Mouse (Mus musculus): ENCODE results near the gene Naa11. TPM values are rescaled to one million over a fixed set of nuclear protein-coding genes. Genes with fewer than 3 reads are reported as not detected.

The Naa11 gene
- total RNA-seq (2012; rRNA removed) (not detected in 2 replicates), total RNA-seq (2014; rRNA removed) (not detected in 2 replicates), polyA plus RNA-seq (2012; ENCODE audit: insufficient read length, low read depth) (not detected in 2 replicates)

- no peak for TF ChIP-seq SIN3A (IDR thresholded peaks at IDR 0.05; ENCODE audit: low read length)
- no peak for TF ChIP-seq NRF1 (IDR thresholded peaks at IDR 0.05; ENCODE audit: low read depth, low read length)
- TF ChIP-seq TBP (conservative IDR thresholded peaks at IDR 0.05; ENCODE audit: low read depth, low read length): no peak
- no peak for TF ChIP-seq ZMIZ1 (IDR thresholded peaks at IDR 0.05; ENCODE audit: low read depth, low read length)
- no peak for TF ChIP-seq POLR2AphosphoS2 (IDR thresholded peaks at IDR 0.05; ENCODE audit: low read depth, low read length)
- TF ChIP-seq EP300 (IDR thresholded peaks at IDR 0.05; ENCODE audit: low read length): no peak
- Histone ChIP-seq H3K4me2 (ENCODE audit: insufficient read depth, low read depth, poor library complexity, severe bottlenecking) (no peak within 1 kb of the TSS), H3K79me2 (replicated peaks; ENCODE audit: control insufficient read depth, extremely low read depth, insufficient read depth, poor library complexity, severe bottlenecking) (no peaks in the 10 kb centered on the region), H3K36me3 (replicated peaks in 1 of 2; ENCODE audit: control insufficient read depth in 1 of 2, insufficient read depth in 1 of 2, low read length in 1 of 2) (no peaks in the 10 kb centered on the region), H3K4me1 (ENCODE audit: control insufficient read depth in 1 of 2, insufficient read depth in 2 of 2) (peaks cover 0 to 11% of the 10 kb centered on the region in 2 experiments; a peak in 3 of 4 replicates), H3K9ac (ENCODE audit: insufficient read depth, low read depth) (no peak within 1 kb of the TSS), H3K9me3 (replicated peaks; ENCODE audit: low read length) (no peaks in the 10 kb centered on the region), H3K27ac (ENCODE audit: insufficient read depth, low read depth) (no peak within 1 kb of the TSS), H3K27me3 (replicated peaks) (no peaks in the 10 kb centered on the region), H3K4me3 (replicated peaks in 1 of 3; ENCODE audit: low read depth in 2 of 3, low read length in 2 of 3, poor library complexity in 1 of 3) (no peak within 1 kb of the TSS)
- in situ Hi-C loops (cut with MboI; ENCODE audit: low pct_ligation_motif_present, low pct_unique_long_range_greater_than_20kb, low sequenced_read_pairs): no loop called here
- dilution Hi-C loops (cut with MboI; ENCODE audit: extremely low pct_ligation_motif_present, extremely low pct_unique_long_range_greater_than_20kb, low sequenced_read_pairs): no loop called here
- DNase-seq (ENCODE audit: extremely low read depth): no peak
Observed at GRCm38 (mm10) chr5:97392160-97392559, at the start of gene Naa11. TSS of gene Naa11 (minus strand) at chr5:97392379.

DNA sequence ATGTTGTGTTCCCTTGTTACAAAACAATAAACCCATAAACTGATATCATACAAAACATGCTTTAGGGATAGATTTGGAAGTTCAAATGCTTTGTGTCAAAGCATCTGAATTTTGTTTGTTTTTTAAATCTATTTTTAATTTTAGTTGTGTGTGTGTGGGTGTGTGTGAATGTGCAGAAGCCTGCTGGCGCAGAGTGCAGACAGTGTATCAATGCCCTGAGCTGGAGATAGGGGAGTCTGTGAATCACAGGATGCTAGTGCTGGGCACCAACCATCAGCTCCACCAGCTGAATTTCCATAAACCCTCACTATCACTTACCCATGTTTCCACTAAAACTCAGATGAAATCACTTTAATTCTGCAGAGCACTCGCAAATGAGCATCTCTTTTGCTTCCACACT is 40.3 kb upstream of the Naa11 start:
- H3K9ac ChIP-seq (ENCODE audit: insufficient read depth, low read depth): no peak overlapping the region
- TF ChIP-seq TCF12 (IDR thresholded peaks at IDR 0.05; ENCODE audit: low read depth, low read length) (no peak), SMC3 (IDR thresholded peaks at IDR 0.05; ENCODE audit: low read depth, low read length) (no peak), MAFK (IDR thresholded peaks at IDR 0.05; ENCODE audit: insufficient replicate concordance, low read length) (no peak), RCOR1 (conservative IDR thresholded peaks at IDR 0.05; ENCODE audit: low read depth, low read length) (no peak), TBP (conservative IDR thresholded peaks at IDR 0.05; ENCODE audit: low read depth, low read length) (no peak), POLR2A (IDR thresholded peaks at IDR 0.05; ENCODE audit: low read depth, low read length) (no peak), ZNF384 (IDR thresholded peaks at IDR 0.05; ENCODE audit: low read depth, low read length) (no peak), MAX (IDR thresholded peaks at IDR 0.05; ENCODE audit: low read length) (no peak), MYC (IDR thresholded peaks at IDR 0.05; ENCODE audit: low read depth, low read length) (no peak), EP300 (IDR thresholded peaks at IDR 0.05; ENCODE audit: low read length) (no peak), PAX5 (IDR thresholded peaks at IDR 0.05; ENCODE audit: low read length) (no peak), JUN (IDR thresholded peaks at IDR 0.05; ENCODE audit: insufficient read depth, low read depth, low read length) (no peak), CHD2 (IDR thresholded peaks at IDR 0.05; ENCODE audit: low read length) (no peak), POLR2AphosphoS2 (IDR thresholded peaks at IDR 0.05; ENCODE audit: low read depth, low read length) (no peak)
- in situ Hi-C loops (cut with MboI; ENCODE audit: low pct_ligation_motif_present, low pct_unique_long_range_greater_than_20kb, low sequenced_read_pairs): no loop called here
- H3K79me2 ChIP-seq (replicated peaks; ENCODE audit: control insufficient read depth, extremely low read depth, insufficient read depth, poor library complexity, severe bottlenecking): no peaks in the 10 kb centered on the region
- H3K9me3 ChIP-seq (replicated peaks; ENCODE audit: low read length): no peaks in the 10 kb centered on the region
- H3K27me3 ChIP-seq (replicated peaks): no peaks in the 10 kb centered on the region
- dilution Hi-C loops (cut with MboI; ENCODE audit: extremely low pct_ligation_motif_present, extremely low pct_unique_long_range_greater_than_20kb, low sequenced_read_pairs): no loop called here
- DNase-seq (ENCODE audit: extremely low read depth): no peak
- H3K4me1 ChIP-seq (ENCODE audit: control insufficient read depth in 1 of 2, insufficient read depth in 2 of 2): no peaks in the 10 kb centered on the region
- H3K4me3 ChIP-seq (replicated peaks in 1 of 3; ENCODE audit: low read depth in 2 of 3, low read length in 2 of 3, poor library complexity in 1 of 3): no peak overlapping the region
- H3K27ac ChIP-seq (ENCODE audit: insufficient read depth, low read depth): no peak overlapping the region
- no peaks in the 10 kb centered on the region for H3K36me3 ChIP-seq (replicated peaks in 1 of 2; ENCODE audit: control insufficient read depth in 1 of 2, insufficient read depth in 1 of 2, low read length in 1 of 2)
- no peak overlapping the region for H3K4me2 ChIP-seq (ENCODE audit: insufficient read depth, low read depth, poor library complexity, severe bottlenecking)
